Mouse (Mus musculus): Measurements from ENCODE around the gene Gm21836. TPM values are rescaled to one million over a fixed set of nuclear protein-coding genes. Genes with fewer than 3 reads are reported as not detected.
"Not testable (repeated sequence)": the region's sequence is repeated elsewhere in the genome, so short reads cannot be mapped to it uniquely, and the experiment has no call there.

The Gm21836 gene
- not detected in 2 replicates for polyA plus RNA-seq (2012; rRNA removed)

GRCm38 (mm10) chr9:124493693-124494092 lies at the start of gene Gm21836:
Gene Gm21836 (minus strand): TSS chr9:124493793.
- WGBS = 89% methylated on average over 2 of the region's 2 CpGs
- DNase-seq (ENCODE audit: low read depth, low spot score) = not testable (repeated sequence)

GRCm38 (mm10) chr9:124480361-124480980 lies 13.1 kb downstream of the Gm21836 start:
- 64% methylated on average over 13 of the region's 15 CpGs for WGBS
- not testable (repeated sequence) for DNase-seq (ENCODE audit: low read depth, low spot score)

- peak; percentile 28 for DNase-seq (ENCODE audit: low read depth, low spot score)
- WGBS = 5% methylated on average over 3 of the region's 3 CpGs
Measured at GRCm38 (mm10) chr9:124478081-124478480, 15.5 kb downstream of the Gm21836 start.

- no peak for DNase-seq (ENCODE audit: low read depth, low spot score)
- WGBS = 97% methylated on average over 22 of the region's 22 CpGs
Measured at GRCm38 (mm10) chr9:124476096-124476902, 17.3 kb downstream of the Gm21836 start, which contains the start of gene Ppp2r3d. Gene Ppp2r3d (minus strand): TSS chr9:124476898.

- no peak for DNase-seq (ENCODE audit: low read depth, low spot score)
- WGBS = 93% methylated on average over 15 of the region's 15 CpGs
Measured at GRCm38 (mm10) chr9:124475689-124476088, 17.9 kb downstream of the Gm21836 start.

GRCm38 (mm10) chr9:124456572-124456971 lies 37.0 kb downstream of the Gm21836 start:
- DNase-seq (ENCODE audit: low read depth, low spot score) = peak; percentile 28
- WGBS = 0% methylated on average over 1 of the region's 1 CpGs

Other genes starting within 250 kb of the Gm21836 start
- 5.7 and 7.6 TPM in 2 replicates for gene 2010315B03Rik, start 181.1 kb downstream of the Gm21836 start, polyA plus RNA-seq (2012; rRNA removed)
- 146 and 147 TPM in 2 replicates for gene Ppp2r3d, start 16.9 kb downstream of the Gm21836 start, polyA plus RNA-seq (2012; rRNA removed)